Mouse (Mus musculus): ENCODE measurements around the gene Tas1r3. TPM values are rescaled to one million over a fixed set of nuclear protein-coding genes. Genes with fewer than 3 reads are reported as not detected.

The Tas1r3 gene
- polyA plus RNA-seq, 1 experiment: 1.9 TPM

DNA sequence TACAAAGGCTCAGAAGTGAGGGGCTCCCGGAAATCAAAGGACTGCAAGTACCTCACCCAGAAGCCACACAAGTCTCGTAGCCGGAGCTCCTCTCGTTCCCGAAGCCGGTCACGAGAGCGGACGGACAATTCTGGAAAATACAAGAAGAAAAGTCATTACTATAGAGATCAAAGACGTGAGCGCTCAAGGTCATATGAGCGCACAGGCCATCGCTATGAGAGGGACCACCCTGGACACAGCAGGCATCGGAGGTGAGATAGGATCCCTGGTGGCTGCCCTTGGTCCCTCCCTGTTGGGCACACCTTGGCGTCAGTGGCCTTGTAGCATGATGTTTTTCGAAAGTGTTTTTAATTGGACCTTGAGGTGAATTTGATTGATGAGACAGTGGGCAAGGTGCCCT lies 39.7 kb downstream of the Tas1r3 start:
- no peaks in the 10 kb centered on the region for H3K4me1 ChIP-seq (ENCODE audit: control insufficient read depth, insufficient read depth, low read length)
- no peak overlapping the region for H3K27ac ChIP-seq (ENCODE audit: control insufficient read depth, insufficient read depth, low read depth, low read length)
- no peak for TF ChIP-seq POLR2A (IDR thresholded peaks at IDR 0.05; ENCODE audit: control insufficient read depth, low read depth, low read length)
- no peak overlapping the region for H3K4me3 ChIP-seq (ENCODE audit: control insufficient read depth, low read depth, low read length)
- H3K27me3 ChIP-seq (ENCODE audit: control insufficient read depth, insufficient read depth, low read length): no peaks in the 10 kb centered on the region
- H3K36me3 ChIP-seq (ENCODE audit: control insufficient read depth, insufficient read depth, low read length): peaks cover 3% of the 10 kb centered on the region

DNA sequence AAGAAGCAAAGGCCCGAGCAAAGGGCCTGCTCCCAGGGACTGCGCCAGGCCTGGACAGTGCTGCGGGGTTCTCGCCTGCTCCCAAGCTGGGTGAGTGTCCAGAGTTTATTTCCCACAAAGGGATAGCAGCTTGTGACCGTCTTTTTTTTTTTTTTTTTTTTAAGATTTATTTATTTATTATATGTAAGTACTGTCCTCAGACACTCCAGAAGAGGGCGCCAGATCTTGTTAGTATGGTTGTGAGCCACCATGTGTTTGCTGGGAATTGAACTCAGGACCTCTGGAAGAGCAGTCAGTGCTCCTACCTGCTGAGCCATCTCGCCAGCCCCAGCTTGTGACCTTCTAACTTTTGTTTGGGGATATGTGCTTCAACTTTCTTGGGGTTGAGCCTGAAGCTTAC lies 42.1 kb downstream of the Tas1r3 start:
- Histone ChIP-seq H3K36me3 (ENCODE audit: control insufficient read depth, insufficient read depth, low read length) (peaks cover 6% of the 10 kb centered on the region), H3K4me1 (ENCODE audit: control insufficient read depth, insufficient read depth, low read length) (no peaks in the 10 kb centered on the region)
- TF ChIP-seq POLR2A (IDR thresholded peaks at IDR 0.05; ENCODE audit: control insufficient read depth, low read depth, low read length) (no peak), CTCF (IDR thresholded peaks at IDR 0.05; ENCODE audit: control insufficient read depth, insufficient read depth, insufficient replicate concordance, low read depth, low read length) (no peak)

GRCm38 (mm10) chr4:155817533-155817932 lies 45.6 kb downstream of the Tas1r3 start:
- H3K36me3 ChIP-seq (ENCODE audit: control insufficient read depth, insufficient read depth, low read length): peaks cover 12% of the 10 kb centered on the region
- TF ChIP-seq CTCF (IDR thresholded peaks at IDR 0.05; ENCODE audit: control insufficient read depth, insufficient read depth, insufficient replicate concordance, low read depth, low read length): no peak
- TF ChIP-seq POLR2A (IDR thresholded peaks at IDR 0.05; ENCODE audit: control insufficient read depth, low read depth, low read length): no peak
- no peak overlapping the region for H3K4me3 ChIP-seq (ENCODE audit: control insufficient read depth, low read depth, low read length)
- no peaks in the 10 kb centered on the region for H3K27me3 ChIP-seq (ENCODE audit: control insufficient read depth, insufficient read depth, low read length)
- H3K27ac ChIP-seq (ENCODE audit: control insufficient read depth, insufficient read depth, low read depth, low read length): no peak overlapping the region
- H3K4me1 ChIP-seq (ENCODE audit: control insufficient read depth, insufficient read depth, low read length): peaks cover 4% of the 10 kb centered on the region; the same call in 1 of the 2 replicates

More for the DNA sequence above, 42.1 kb downstream of the Tas1r3 start:
- no peaks in the 10 kb centered on the region for H3K27me3 ChIP-seq (ENCODE audit: control insufficient read depth, insufficient read depth, low read length)
- no peak overlapping the region for H3K27ac ChIP-seq (ENCODE audit: control insufficient read depth, insufficient read depth, low read depth, low read length)
- no peak overlapping the region for H3K4me3 ChIP-seq (ENCODE audit: control insufficient read depth, low read depth, low read length)

- peaks cover 14% of the 10 kb centered on the region for H3K36me3 ChIP-seq (ENCODE audit: control insufficient read depth, insufficient read depth, low read length)
- H3K4me3 ChIP-seq (ENCODE audit: control insufficient read depth, low read depth, low read length): peak overlapping the region; percentile 95
- H3K27me3 ChIP-seq (ENCODE audit: control insufficient read depth, insufficient read depth, low read length): no peaks in the 10 kb centered on the region
- H3K27ac ChIP-seq (ENCODE audit: control insufficient read depth, insufficient read depth, low read depth, low read length): peak overlapping the region; percentile 93
- H3K4me1 ChIP-seq (ENCODE audit: control insufficient read depth, insufficient read depth, low read length): peaks cover 7% of the 10 kb centered on the region; the same call in 1 of the 2 replicates
- TF ChIP-seq CTCF (IDR thresholded peaks at IDR 0.05; ENCODE audit: control insufficient read depth, insufficient read depth, insufficient replicate concordance, low read depth, low read length) (no peak), POLR2A (IDR thresholded peaks at IDR 0.05; ENCODE audit: control insufficient read depth, low read depth, low read length) (no peak; the same call in 1 of the 2 replicates)
Observed at GRCm38 (mm10) chr4:155812665-155813181, 50.4 kb downstream of the Tas1r3 start.

DNA sequence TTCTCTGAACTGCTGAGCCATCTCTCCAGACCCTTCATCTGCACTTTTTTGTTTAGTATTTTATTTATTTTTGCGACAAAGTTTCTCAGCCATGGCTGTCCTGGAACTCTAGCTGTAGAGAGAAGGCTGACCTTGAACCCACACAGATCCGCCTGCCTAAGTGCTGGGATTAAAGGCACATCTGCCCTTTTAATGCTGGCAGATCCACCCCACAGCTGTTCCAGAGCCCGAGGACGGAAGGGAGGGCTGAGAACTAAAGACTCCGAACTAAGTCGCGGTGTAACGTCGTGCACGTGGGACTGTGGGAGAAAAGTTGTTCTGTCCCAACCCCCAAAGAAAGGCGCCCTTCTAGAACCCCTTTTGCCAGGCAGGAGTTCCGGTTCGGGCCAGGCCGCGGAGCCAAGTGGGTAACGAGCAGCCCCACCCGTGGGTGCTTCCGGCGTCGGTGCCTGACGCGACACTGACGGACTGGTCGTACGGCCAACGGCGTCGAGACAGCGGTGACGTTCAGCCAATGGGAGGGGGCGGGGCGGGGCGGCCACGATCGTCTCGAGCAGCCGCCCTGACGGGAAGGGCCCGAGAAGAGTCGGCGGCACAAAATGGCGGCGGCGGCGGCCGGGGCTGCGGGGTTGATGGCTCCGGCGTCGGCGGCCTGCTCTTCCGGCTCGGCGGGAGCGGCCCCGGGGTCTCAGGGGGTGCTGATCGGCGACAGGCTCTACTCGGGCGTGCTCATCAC lies 51.1 kb downstream of the Tas1r3 start, which contains the start of gene Ccnl2:
TSS of gene Ccnl2 (plus strand) at position 561 of the 736 bp plus-strand sequence.
- Histone ChIP-seq H3K4me3 (ENCODE audit: control insufficient read depth, low read depth, low read length) (peak within 1 kb of the TSS; percentile 95), H3K36me3 (ENCODE audit: control insufficient read depth, insufficient read depth, low read length) (peaks cover 11% of the 10 kb centered on the region), H3K27ac (ENCODE audit: control insufficient read depth, insufficient read depth, low read depth, low read length) (peak within 1 kb of the TSS; percentile 93), H3K27me3 (ENCODE audit: control insufficient read depth, insufficient read depth, low read length) (no peaks in the 10 kb centered on the region), H3K4me1 (ENCODE audit: control insufficient read depth, insufficient read depth, low read length) (peaks cover 7% of the 10 kb centered on the region; the same call in 1 of the 2 replicates)
- TF ChIP-seq CTCF (IDR thresholded peaks at IDR 0.05; ENCODE audit: control insufficient read depth, insufficient read depth, insufficient replicate concordance, low read depth, low read length): no peak
- TF ChIP-seq POLR2A (IDR thresholded peaks at IDR 0.05; ENCODE audit: control insufficient read depth, low read depth, low read length): peak; percentile 81

Other genes starting within 250 kb of the Tas1r3 start
- gene Cdk11b, start 238.5 kb downstream of the Tas1r3 start, polyA plus RNA-seq (2012; rRNA removed): 23.6 and 29.9 TPM in 2 replicates
- not detected in 2 replicates for gene Gm10563, start 218.0 kb downstream of the Tas1r3 start, polyA plus RNA-seq (2012; rRNA removed)
- 3.7 and 5.9 TPM in 2 replicates for gene Mmp23, start 210.0 kb downstream of the Tas1r3 start, polyA plus RNA-seq (2012; rRNA removed)
- gene Mib2, start 194.2 kb downstream of the Tas1r3 start, polyA plus RNA-seq (2012; rRNA removed): 39.3 and 40.6 TPM in 2 replicates
- 2.7 and 3.3 TPM in 2 replicates for gene Fndc10, start 169.0 kb downstream of the Tas1r3 start, polyA plus RNA-seq (2012; rRNA removed)
- gene Ssu72, start 158.6 kb downstream of the Tas1r3 start, polyA plus RNA-seq (2012; rRNA removed): 34.6 and 37.4 TPM in 2 replicates
- 1.5 and 1.8 TPM in 2 replicates for gene Tmem240, start 128.6 kb downstream of the Tas1r3 start, polyA plus RNA-seq (2012; rRNA removed)
- gene Atad3a, start 102.3 kb downstream of the Tas1r3 start, polyA plus RNA-seq (2012; rRNA removed): 18.7 and 23.4 TPM in 2 replicates
- gene Vwa1, start 88.7 kb downstream of the Tas1r3 start, polyA plus RNA-seq (2012; rRNA removed): 5.5 and 5.6 TPM in 2 replicates
- gene Tmem88b, start 77.5 kb downstream of the Tas1r3 start, polyA plus RNA-seq (2012; rRNA removed): 1.0 TPM in 2 replicates
- 0.08 and 0.27 TPM in 2 replicates for gene Ankrd65, start 72.9 kb downstream of the Tas1r3 start, polyA plus RNA-seq (2012; rRNA removed)
- 134 and 144 TPM in 2 replicates for gene Mrpl20, start 60.5 kb downstream of the Tas1r3 start, polyA plus RNA-seq (2012; rRNA removed)
- gene Ccnl2, start 50.9 kb downstream of the Tas1r3 start, polyA plus RNA-seq (2012; rRNA removed): 35.4 and 38.4 TPM in 2 replicates
- gene Aurkaip1, start 32.1 kb downstream of the Tas1r3 start, polyA plus RNA-seq (2012; rRNA removed): 108 and 116 TPM in 2 replicates
- 114 and 149 TPM in 2 replicates for gene Mxra8, start 23.7 kb downstream of the Tas1r3 start, polyA plus RNA-seq (2012; rRNA removed)
- 132 and 135 TPM in 2 replicates for gene Dvl1, start 16.0 kb downstream of the Tas1r3 start, polyA plus RNA-seq (2012; rRNA removed)
- 223 and 230 TPM in 2 replicates for gene Cptp, start 6.1 kb upstream of the Tas1r3 start, polyA plus RNA-seq (2012; rRNA removed)
- gene Ints11, start 6.2 kb upstream of the Tas1r3 start, polyA plus RNA-seq (2012; rRNA removed): 19.9 and 21.7 TPM in 2 replicates
- 20.3 and 23.5 TPM in 2 replicates for gene Pusl1, start 28.4 kb upstream of the Tas1r3 start, polyA plus RNA-seq (2012; rRNA removed)
- gene Acap3, start 28.5 kb upstream of the Tas1r3 start, polyA plus RNA-seq (2012; rRNA removed): 9.0 and 11.3 TPM in 2 replicates
- 80.7 and 95.4 TPM in 2 replicates for gene Ube2j2, start 80.5 kb upstream of the Tas1r3 start, polyA plus RNA-seq (2012; rRNA removed)
- gene C1qtnf12, start 99.0 kb upstream of the Tas1r3 start, polyA plus RNA-seq (2012; rRNA removed): 30.7 and 31.6 TPM in 2 replicates
- gene B3galt6, start 129.3 kb upstream of the Tas1r3 start, polyA plus RNA-seq (2012; rRNA removed): 2.4 and 2.5 TPM in 2 replicates
- 47.6 and 50.5 TPM in 2 replicates for gene Sdf4, start 129.5 kb upstream of the Tas1r3 start, polyA plus RNA-seq (2012; rRNA removed)
- 2.8 and 3.4 TPM in 2 replicates for gene Tnfrsf4, start 150.5 kb upstream of the Tas1r3 start, polyA plus RNA-seq (2012; rRNA removed)
- gene Tnfrsf18, start 162.8 kb upstream of the Tas1r3 start, polyA plus RNA-seq (2012; rRNA removed): not detected in 2 replicates
- gene Ttll10, start 196.1 kb upstream of the Tas1r3 start, polyA plus RNA-seq (2012; rRNA removed): 641 and 673 TPM in 2 replicates
- 104 and 121 TPM in 2 replicates for gene 9430015G10Rik, start 246.6 kb upstream of the Tas1r3 start, polyA plus RNA-seq (2012; rRNA removed)

Measured in testis, adult 2 months (tissue).